Mouse (Mus musculus) ovary, postnatal 14 days (tissue): ENCODE measurements around the gene Nosip.
A peak's percentile ranks its signal among the peaks of the same experiment; 100 is the strongest.
"Not testable (repeated sequence)": the region's sequence is repeated elsewhere in the genome, so short reads cannot be mapped to it uniquely, and the experiment has no call there.

Experiments used
- DNase-seq: peaks from one replicate; pipeline ENCODE4 v3.0.0; 2022; ENCODE audit warnings: low spot score

The Nosip gene

GRCm38 (mm10) chr7:45090251-45090977 lies 28.2 kb downstream of the Nosip start:
- no peak for DNase-seq

- DNase-seq: peak; percentile 32
Observed at GRCm38 (mm10) chr7:45091001-45091990, 29.1 kb downstream of the Nosip start.

- peak; percentile 87 for DNase-seq
Observed at GRCm38 (mm10) chr7:45092048-45092447, 29.8 kb downstream of the Nosip start, which contains the start of gene Rcn3. Rcn3 (minus strand) TSS chr7:45092221.

GRCm38 (mm10) chr7:45092828-45093515 lies 30.7 kb downstream of the Nosip start:
- no peak for DNase-seq

- DNase-seq: no peak
Observed at GRCm38 (mm10) chr7:45093516-45093905, 31.3 kb downstream of the Nosip start.

GRCm38 (mm10) chr7:45094121-45094520 lies 31.9 kb downstream of the Nosip start:
- no peak for DNase-seq

- DNase-seq: no peak
Observed at GRCm38 (mm10) chr7:45095367-45095766, 33.1 kb downstream of the Nosip start.

- not testable (repeated sequence) for DNase-seq
Observed at GRCm38 (mm10) chr7:45095965-45096364, 33.7 kb downstream of the Nosip start.

- no peak for DNase-seq
Observed at GRCm38 (mm10) chr7:45097479-45097878, 35.2 kb downstream of the Nosip start.

- no peak for DNase-seq
Observed at GRCm38 (mm10) chr7:45098541-45099240, 36.5 kb downstream of the Nosip start.

GRCm38 (mm10) chr7:45100046-45100445 lies 37.8 kb downstream of the Nosip start:
- DNase-seq: no peak

- no peak for DNase-seq
Observed at GRCm38 (mm10) chr7:45102441-45102840, 40.2 kb downstream of the Nosip start.

GRCm38 (mm10) chr7:45102940-45103585 lies 40.8 kb downstream of the Nosip start:
- DNase-seq: no peak

GRCm38 (mm10) chr7:45103652-45104180 lies 41.5 kb downstream of the Nosip start, which contains the start of gene Fcgrt:
Fcgrt (minus strand) TSS chr7:45103851.
- peak; percentile 84 for DNase-seq

GRCm38 (mm10) chr7:45104941-45105340 lies 42.7 kb downstream of the Nosip start:
- no peak for DNase-seq

- no peak for DNase-seq
Observed at GRCm38 (mm10) chr7:45105491-45105890, 43.3 kb downstream of the Nosip start.

- DNase-seq: no peak
Observed at GRCm38 (mm10) chr7:45106441-45106840, 44.2 kb downstream of the Nosip start.

- DNase-seq: no peak
Observed at GRCm38 (mm10) chr7:45107052-45107645, 44.9 kb downstream of the Nosip start.

GRCm38 (mm10) chr7:45110089-45110488 lies 47.9 kb downstream of the Nosip start:
- DNase-seq: not testable (repeated sequence)

- DNase-seq: no peak
Observed at GRCm38 (mm10) chr7:45111940-45112339, 49.7 kb downstream of the Nosip start.
